Mouse (Mus musculus): ENCODE measurements at regions not wholly inside any gene's neighbourhood (a gene's known extent, or its start where the extent isn't known, plus 50 kb on each side); places are given as distances from the start of the nearest gene placed in this dataset.

DNA sequence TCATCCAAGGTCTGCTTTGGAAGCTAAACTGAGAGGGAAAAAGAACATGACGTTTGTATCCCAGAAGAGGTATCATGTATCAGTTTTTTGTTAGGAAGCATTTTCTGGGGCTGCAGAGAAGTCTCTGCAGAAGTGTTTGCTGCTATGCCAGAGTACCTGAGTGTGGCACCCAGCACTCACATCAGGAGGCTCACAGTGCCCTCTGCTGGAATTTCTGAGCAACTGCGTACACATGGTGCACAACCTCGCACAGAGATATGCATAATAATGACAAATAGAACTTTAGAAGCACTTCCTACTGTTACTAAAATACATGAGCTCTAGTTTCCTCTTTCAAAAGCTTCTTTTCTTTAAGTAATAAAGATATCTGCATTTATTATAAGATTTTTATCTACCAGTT is 343.7 kb upstream of the Id4 start:
- no peaks in the 10 kb centered on the region for H3K4me1 ChIP-seq (replicated peaks; ENCODE audit: control insufficient read depth, insufficient read depth, low read length)

DNA sequence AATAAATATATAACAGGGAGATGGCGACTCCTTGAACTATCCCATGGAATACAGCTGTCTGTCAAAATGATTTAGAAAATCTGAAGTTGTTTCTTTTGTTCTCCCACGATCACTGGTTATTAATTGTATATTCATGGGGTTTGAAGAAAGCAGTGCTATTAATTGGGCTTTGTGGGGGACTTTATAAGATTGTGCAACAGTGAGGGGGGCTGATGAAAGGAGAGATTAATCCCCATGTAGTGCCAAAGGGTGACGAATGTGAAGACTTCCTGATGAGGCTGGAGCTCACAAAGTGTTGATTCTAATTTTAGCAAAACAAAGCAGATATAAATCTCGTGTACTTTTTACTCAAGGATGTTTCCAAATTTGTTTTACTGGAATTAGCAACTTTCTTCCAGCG is 340.0 kb upstream of the Id4 start:
- Histone ChIP-seq H3K4me3 (ENCODE audit: low read length) (no peak overlapping the region), H3K9me3 (ENCODE audit: control insufficient read depth, low read length) (no peaks in the 10 kb centered on the region), H3K9ac (ENCODE audit: low read length) (no peak overlapping the region), H3K4me2 (ENCODE audit: low read depth, low read length) (no peak overlapping the region), H3K36me3 (ENCODE audit: control insufficient read depth, insufficient read depth, low read length) (no peaks in the 10 kb centered on the region), H3K27ac (ENCODE audit: low read length) (no peak overlapping the region), H3K4me1 (replicated peaks; ENCODE audit: control insufficient read depth, insufficient read depth, low read length) (no peaks in the 10 kb centered on the region), H3K27me3 (ENCODE audit: control insufficient read depth, insufficient read depth, low read depth, low read length) (no peaks in the 10 kb centered on the region)
- ATAC-seq (ENCODE audit: low read depth): no peak
- 42% methylated on average over 5 of the region's 5 CpGs for WGBS

More for the DNA sequence above, 343.7 kb upstream of the Id4 start:
- H3K4me2 ChIP-seq (ENCODE audit: low read depth, low read length): no peak overlapping the region
- no peak for ATAC-seq (ENCODE audit: low read depth)
- no peak overlapping the region for H3K9ac ChIP-seq (ENCODE audit: low read length)
- H3K4me3 ChIP-seq (ENCODE audit: low read length): no peak overlapping the region
- no peaks in the 10 kb centered on the region for H3K27me3 ChIP-seq (ENCODE audit: control insufficient read depth, insufficient read depth, low read depth, low read length)
- no peaks in the 10 kb centered on the region for H3K36me3 ChIP-seq (ENCODE audit: control insufficient read depth, insufficient read depth, low read length)
- 92% methylated on average over 3 of the region's 3 CpGs for WGBS
- H3K27ac ChIP-seq (ENCODE audit: low read length): no peak overlapping the region
- no peaks in the 10 kb centered on the region for H3K9me3 ChIP-seq (ENCODE audit: control insufficient read depth, low read length)

DNA sequence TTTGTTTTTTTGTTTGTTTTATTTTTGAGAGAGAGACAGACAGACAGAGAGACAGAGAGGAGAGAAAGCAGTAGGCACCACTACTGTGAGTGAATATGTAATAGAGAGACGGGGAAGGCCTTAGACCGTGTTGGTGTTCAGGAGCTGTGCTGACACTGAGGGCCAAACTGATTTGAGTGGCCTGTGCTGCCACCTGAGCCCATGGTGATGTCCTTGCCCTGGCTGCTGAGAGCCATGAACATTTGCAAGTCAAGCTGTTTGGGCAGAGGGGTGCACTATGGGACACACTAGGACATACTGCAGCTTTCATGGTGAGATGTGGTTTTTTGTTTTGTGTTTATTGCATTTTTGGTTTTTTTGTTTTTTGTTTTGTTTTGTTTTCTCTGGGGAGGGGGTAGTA is 320.3 kb upstream of the Id4 start:
- H3K4me3 ChIP-seq (ENCODE audit: low read length): no peak overlapping the region
- no peak overlapping the region for H3K4me2 ChIP-seq (ENCODE audit: low read depth, low read length)
- H3K9me3 ChIP-seq (ENCODE audit: control insufficient read depth, low read length): no peaks in the 10 kb centered on the region
- H3K9ac ChIP-seq (ENCODE audit: low read length): no peak overlapping the region
- H3K27me3 ChIP-seq (ENCODE audit: control insufficient read depth, insufficient read depth, low read depth, low read length): no peaks in the 10 kb centered on the region
- 85% methylated on average over 2 of the region's 2 CpGs for WGBS
- H3K36me3 ChIP-seq (ENCODE audit: control insufficient read depth, insufficient read depth, low read length): no peaks in the 10 kb centered on the region
- 0 out of 2 replicates have a peak, but pooled peaks cover 2% of the 10 kb centered on the region for H3K4me1 ChIP-seq (replicated peaks; ENCODE audit: control insufficient read depth, insufficient read depth, low read length)
- H3K27ac ChIP-seq (ENCODE audit: low read length): no peak overlapping the region
- ATAC-seq (ENCODE audit: low read depth): no peak

GRCm38 (mm10) chr13:47942368-47942787 is 318.6 kb upstream of the Id4 start:
- WGBS: 9% methylated on average over 8 of the region's 8 CpGs
- no peaks in the 10 kb centered on the region for H3K27me3 ChIP-seq (ENCODE audit: control insufficient read depth, insufficient read depth, low read depth, low read length)
- no peak overlapping the region for H3K9ac ChIP-seq (ENCODE audit: low read length)
- no peak overlapping the region for H3K27ac ChIP-seq (ENCODE audit: low read length)
- H3K4me1 ChIP-seq (replicated peaks; ENCODE audit: control insufficient read depth, insufficient read depth, low read length): 0 out of 2 replicates have a peak, but pooled peaks cover 2% of the 10 kb centered on the region
- H3K4me3 ChIP-seq (ENCODE audit: low read length): no peak overlapping the region; the same call in 1 of the 2 replicates
- H3K9me3 ChIP-seq (ENCODE audit: control insufficient read depth, low read length): no peaks in the 10 kb centered on the region
- H3K36me3 ChIP-seq (ENCODE audit: control insufficient read depth, insufficient read depth, low read length): no peaks in the 10 kb centered on the region
- peak overlapping the region; percentile 31 for H3K4me2 ChIP-seq (ENCODE audit: low read depth, low read length)
- ATAC-seq (ENCODE audit: low read depth): no peak

GRCm38 (mm10) chr13:47943645-47944044 is 317.4 kb upstream of the Id4 start:
- Histone ChIP-seq H3K9me3 (ENCODE audit: control insufficient read depth, low read length) (no peaks in the 10 kb centered on the region), H3K4me2 (ENCODE audit: low read depth, low read length) (no peak overlapping the region), H3K27me3 (ENCODE audit: control insufficient read depth, insufficient read depth, low read depth, low read length) (no peaks in the 10 kb centered on the region), H3K27ac (ENCODE audit: low read length) (no peak overlapping the region), H3K36me3 (ENCODE audit: control insufficient read depth, insufficient read depth, low read length) (no peaks in the 10 kb centered on the region), H3K4me1 (replicated peaks; ENCODE audit: control insufficient read depth, insufficient read depth, low read length) (0 out of 2 replicates have a peak, but pooled peaks cover 6% of the 10 kb centered on the region), H3K4me3 (ENCODE audit: low read length) (no peak overlapping the region), H3K9ac (ENCODE audit: low read length) (no peak overlapping the region)
- WGBS: 84% methylated on average over 5 of the region's 5 CpGs
- no peak for ATAC-seq (ENCODE audit: low read depth)

DNA sequence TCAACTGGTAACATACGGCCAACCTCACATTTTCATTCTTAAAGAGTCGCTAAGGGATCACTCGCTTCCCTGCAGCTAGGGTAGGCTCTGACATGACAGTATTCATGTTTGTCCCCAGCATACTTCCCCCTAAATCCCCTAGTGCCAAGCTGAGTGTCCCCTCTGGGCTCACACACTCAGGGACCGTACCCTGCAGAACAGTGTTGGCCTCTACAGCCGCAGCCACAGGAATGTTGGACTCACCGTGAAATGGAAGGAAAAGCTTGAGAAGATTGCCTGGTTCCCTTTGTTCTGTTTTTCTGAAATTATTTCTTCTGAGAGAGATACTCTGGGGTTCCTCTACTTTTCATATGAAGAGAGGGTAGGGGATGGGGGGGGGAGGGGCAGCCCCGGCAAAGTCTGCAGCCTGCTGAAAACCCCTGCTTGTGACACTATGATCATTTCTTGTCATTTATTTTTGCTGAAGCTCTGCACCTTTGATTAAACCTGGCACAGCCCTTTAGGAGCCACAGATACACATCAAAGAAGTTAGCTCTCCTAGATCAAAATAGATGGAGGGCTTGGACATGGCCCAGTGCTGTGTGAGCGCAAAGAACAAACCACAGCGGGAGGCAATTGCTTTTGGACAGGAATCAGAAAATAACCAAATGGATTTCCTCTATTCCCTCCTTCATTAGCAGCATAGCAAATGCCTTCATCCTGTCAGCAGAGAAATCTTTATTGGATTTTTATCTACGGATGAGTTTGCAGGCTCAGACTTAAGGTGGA is 312.7 kb upstream of the Id4 start:
- 71% methylated on average over 10 of the region's 10 CpGs for WGBS
- Histone ChIP-seq H3K27me3 (ENCODE audit: control insufficient read depth, insufficient read depth, low read depth, low read length) (no peaks in the 10 kb centered on the region), H3K4me2 (ENCODE audit: low read depth, low read length) (no peak overlapping the region), H3K4me3 (ENCODE audit: low read length) (no peak overlapping the region), H3K9ac (ENCODE audit: low read length) (no peak overlapping the region), H3K9me3 (ENCODE audit: control insufficient read depth, low read length) (no peaks in the 10 kb centered on the region), H3K36me3 (ENCODE audit: control insufficient read depth, insufficient read depth, low read length) (no peaks in the 10 kb centered on the region), H3K4me1 (replicated peaks; ENCODE audit: control insufficient read depth, insufficient read depth, low read length) (peaks cover 4% of the 10 kb centered on the region; the same call in 1 of the 2 replicates), H3K27ac (ENCODE audit: low read length) (no peak overlapping the region)
- ATAC-seq (ENCODE audit: low read depth): peak; percentile 43; the same call in 1 of the 2 replicates

DNA sequence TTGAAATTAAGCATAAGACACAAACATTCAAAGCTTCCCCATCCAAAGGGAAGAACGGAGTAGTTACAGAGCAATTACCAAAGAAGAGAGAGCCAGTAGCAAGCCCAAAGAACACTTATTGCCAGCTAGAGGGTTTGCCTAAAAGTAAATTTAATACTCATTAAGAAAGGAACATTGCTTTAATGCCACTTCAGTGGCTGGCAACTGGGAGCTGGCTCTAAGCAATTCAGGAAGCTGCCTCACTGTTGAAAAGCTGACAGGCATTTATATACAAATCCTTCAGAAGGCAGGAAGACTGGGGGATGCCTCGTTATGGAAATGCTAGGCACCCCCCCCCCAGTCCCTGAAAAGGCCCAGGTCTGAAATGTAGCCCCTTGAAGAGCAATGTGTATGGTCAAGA is 310.6 kb upstream of the Id4 start:
- no peak for ATAC-seq (ENCODE audit: low read depth)
- Histone ChIP-seq H3K27me3 (ENCODE audit: control insufficient read depth, insufficient read depth, low read depth, low read length) (no peaks in the 10 kb centered on the region), H3K36me3 (ENCODE audit: control insufficient read depth, insufficient read depth, low read length) (no peaks in the 10 kb centered on the region), H3K4me2 (ENCODE audit: low read depth, low read length) (no peak overlapping the region), H3K4me3 (ENCODE audit: low read length) (no peak overlapping the region), H3K9me3 (ENCODE audit: control insufficient read depth, low read length) (no peaks in the 10 kb centered on the region), H3K9ac (ENCODE audit: low read length) (no peak overlapping the region), H3K4me1 (replicated peaks; ENCODE audit: control insufficient read depth, insufficient read depth, low read length) (peaks cover 4% of the 10 kb centered on the region; the same call in 1 of the 2 replicates), H3K27ac (ENCODE audit: low read length) (no peak overlapping the region)
- WGBS: 41% methylated on average over 2 of the region's 2 CpGs

DNA sequence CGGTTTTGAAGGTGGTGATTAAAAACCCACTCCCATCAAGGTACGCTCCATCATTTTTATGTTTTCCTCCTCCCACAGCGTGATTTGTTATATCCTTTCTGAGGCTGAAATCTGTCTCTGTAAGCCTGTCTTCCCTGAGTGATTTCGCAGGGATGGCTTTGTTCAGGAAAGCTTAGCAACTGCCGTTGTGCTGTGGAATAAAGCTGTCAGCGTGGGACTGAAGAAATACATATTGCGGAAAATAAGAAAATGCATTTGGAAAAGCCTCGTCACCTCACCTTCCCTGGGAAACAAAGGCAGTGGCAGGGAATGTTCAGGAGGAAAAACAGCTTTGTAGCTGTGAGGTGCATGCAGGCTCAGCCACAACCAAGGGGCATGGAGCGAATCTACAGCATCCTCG is 310.0 kb upstream of the Id4 start:
- WGBS: 79% methylated on average over 10 of the region's 10 CpGs
- no peak for ATAC-seq (ENCODE audit: low read depth)
- Histone ChIP-seq H3K4me1 (replicated peaks; ENCODE audit: control insufficient read depth, insufficient read depth, low read length) (peaks cover 4% of the 10 kb centered on the region; the same call in 1 of the 2 replicates), H3K36me3 (ENCODE audit: control insufficient read depth, insufficient read depth, low read length) (no peaks in the 10 kb centered on the region), H3K9me3 (ENCODE audit: control insufficient read depth, low read length) (no peaks in the 10 kb centered on the region), H3K4me3 (ENCODE audit: low read length) (no peak overlapping the region), H3K27ac (ENCODE audit: low read length) (no peak overlapping the region), H3K27me3 (ENCODE audit: control insufficient read depth, insufficient read depth, low read depth, low read length) (no peaks in the 10 kb centered on the region), H3K9ac (ENCODE audit: low read length) (no peak overlapping the region), H3K4me2 (ENCODE audit: low read depth, low read length) (no peak overlapping the region)

- Histone ChIP-seq H3K36me3 (ENCODE audit: control insufficient read depth, insufficient read depth, low read length) (no peaks in the 10 kb centered on the region), H3K4me1 (replicated peaks; ENCODE audit: control insufficient read depth, insufficient read depth, low read length) (peaks cover 4% of the 10 kb centered on the region; the same call in 1 of the 2 replicates), H3K27me3 (ENCODE audit: control insufficient read depth, insufficient read depth, low read depth, low read length) (no peaks in the 10 kb centered on the region), H3K9me3 (ENCODE audit: control insufficient read depth, low read length) (no peaks in the 10 kb centered on the region), H3K27ac (ENCODE audit: low read length) (no peak overlapping the region), H3K4me3 (ENCODE audit: low read length) (no peak overlapping the region), H3K9ac (ENCODE audit: low read length) (no peak overlapping the region), H3K4me2 (ENCODE audit: low read depth, low read length) (no peak overlapping the region)
- WGBS: 49% methylated on average over 3 of the region's 3 CpGs
- no peak for ATAC-seq (ENCODE audit: low read depth)
Observed at GRCm38 (mm10) chr13:47952946-47953345, 308.1 kb upstream of the Id4 start.

Data from lung, embryonic 16.5 days (tissue).